14 mouse cellular contexts compared by ENCODE assay signal in the genomic region with DNA sequence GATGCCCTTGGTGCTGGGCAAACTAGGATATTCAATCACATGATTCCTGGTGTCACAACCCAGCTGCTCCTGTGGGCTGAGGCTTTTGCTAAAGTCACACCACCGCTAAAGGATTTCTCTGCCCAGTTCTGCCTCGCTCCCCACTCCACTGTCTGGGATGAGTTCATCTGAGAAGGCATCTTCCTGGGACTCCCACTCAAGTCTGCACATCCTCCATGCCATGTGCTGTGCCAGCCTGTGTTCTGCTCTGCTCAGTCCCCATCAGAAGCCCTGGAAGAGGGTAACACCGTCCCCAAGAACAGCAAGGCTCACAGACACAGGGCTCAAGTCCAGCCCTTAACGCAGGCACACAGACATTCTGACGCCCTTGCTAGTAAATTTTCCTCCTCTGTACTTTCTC.
"Had no signal": no experiment of that assay in that cellular context is flagged by ENCODE, and none has a peak within 500 bp of the region (broad histone marks: within the 10 kb centered on the region; RNA-seq: fewer than 3 reads in every experiment).

No protein-coding gene starts in this region.

- DNase-seq: kidney, adult 2 months; kidney, postnatal 14 days; lung, embryonic 14.5 days; lung, postnatal 10 days; midbrain, embryonic 14.5 days; thymus, postnatal 4 days had no signal

- H3K36me3 ChIP-seq: intestine, embryonic 15.5 days; kidney, embryonic 15.5 days; limb, embryonic 15.5 days; liver, embryonic 12.5 days; midbrain, embryonic 10.5 days; neural tube, embryonic 15.5 days had no signal

- H3K9me3 ChIP-seq: intestine, embryonic 15.5 days; kidney, embryonic 15.5 days; limb, embryonic 15.5 days; liver, embryonic 12.5 days; midbrain, embryonic 10.5 days; neural tube, embryonic 15.5 days had no signal

- H3K4me1 ChIP-seq: intestine, embryonic 15.5 days; kidney, embryonic 15.5 days; limb, embryonic 15.5 days; liver, embryonic 12.5 days; midbrain, embryonic 10.5 days; neural tube, embryonic 15.5 days had no signal

- H3K27me3 ChIP-seq: intestine, embryonic 15.5 days; kidney, embryonic 15.5 days; limb, embryonic 15.5 days; liver, embryonic 12.5 days; neural tube, embryonic 15.5 days had no signal

- H3K4me3 ChIP-seq: intestine, embryonic 15.5 days; kidney, embryonic 15.5 days; limb, embryonic 15.5 days; liver, embryonic 12.5 days; midbrain, embryonic 10.5 days; myocyte; neural tube, embryonic 15.5 days had no signal

- H3K27ac ChIP-seq: intestine, embryonic 15.5 days; kidney, embryonic 15.5 days; limb, embryonic 15.5 days; liver, embryonic 12.5 days; midbrain, embryonic 10.5 days; neural tube, embryonic 15.5 days; stomach, postnatal 0 days had no signal
